Mouse (Mus musculus): Measurements from ENCODE around the gene Ak1. TPM values are rescaled to one million over a fixed set of nuclear protein-coding genes. Genes with fewer than 3 reads are reported as not detected.

The Ak1 gene
- polyA plus RNA-seq (2015; fragmentation: Nextera tagmentation; extraction: Ambion mirVana), result 107 and 108 TPM in 2 replicates

- 0 out of 2 replicates have a peak, but pooled peaks cover 3% of the 10 kb centered on the region for H3K9me3 ChIP-seq (replicated peaks; ENCODE audit: control insufficient read depth, low read length, poor library complexity, severe bottlenecking)
- H3K27me3 ChIP-seq (ENCODE audit: control insufficient read depth, insufficient read depth, low read depth, low read length), result no peaks in the 10 kb centered on the region
- H3K36me3 ChIP-seq (ENCODE audit: control insufficient read depth, insufficient read depth, low read length), result peaks cover 2% of the 10 kb centered on the region; the same call in 1 of the 2 replicates
- 40% methylated on average over 7 of the region's 7 CpGs for WGBS
- H3K4me2 ChIP-seq (ENCODE audit: low read length), result no peak within 1 kb of the TSS
- peaks cover 21% of the 10 kb centered on the region for H3K4me1 ChIP-seq (ENCODE audit: control insufficient read depth, insufficient read depth, low read length)
- H3K27ac ChIP-seq (ENCODE audit: low read length), result no peak within 1 kb of the TSS; the same call in 1 of the 2 replicates
- no peak for ATAC-seq
- no peak within 1 kb of the TSS for H3K4me3 ChIP-seq (ENCODE audit: low read depth, low read length)
- H3K9ac ChIP-seq (ENCODE audit: low read depth, low read length), result no peak within 1 kb of the TSS
Measured at GRCm38 (mm10) chr2:32621517-32621859, at the start of gene Ak1. Gene Ak1 (plus strand): TSS chr2:32621758.

GRCm38 (mm10) chr2:32572196-32572595, 49.4 kb upstream of the Ak1 start:
- H3K36me3 ChIP-seq (ENCODE audit: control insufficient read depth, insufficient read depth, low read length), result 0 out of 2 replicates have a peak, but pooled peaks cover 6% of the 10 kb centered on the region
- H3K4me1 ChIP-seq (ENCODE audit: control insufficient read depth, insufficient read depth, low read length), result peaks cover 20% of the 10 kb centered on the region
- no peak overlapping the region for H3K27ac ChIP-seq (ENCODE audit: low read length)
- 94% methylated on average over 11 of the region's 11 CpGs for WGBS
- no peaks in the 10 kb centered on the region for H3K9me3 ChIP-seq (replicated peaks; ENCODE audit: control insufficient read depth, low read length, poor library complexity, severe bottlenecking)
- H3K9ac ChIP-seq (ENCODE audit: low read depth, low read length), result no peak overlapping the region
- no peak overlapping the region for H3K4me3 ChIP-seq (ENCODE audit: low read depth, low read length)
- H3K4me2 ChIP-seq (ENCODE audit: low read length), result no peak overlapping the region
- no peak for ATAC-seq
- no peaks in the 10 kb centered on the region for H3K27me3 ChIP-seq (ENCODE audit: control insufficient read depth, insufficient read depth, low read depth, low read length)

- H3K27me3 ChIP-seq (ENCODE audit: control insufficient read depth, insufficient read depth, low read depth, low read length), result peaks cover 9% of the 10 kb centered on the region
- WGBS, result 83% methylated on average over 6 of the region's 6 CpGs
- no peaks in the 10 kb centered on the region for H3K9me3 ChIP-seq (replicated peaks; ENCODE audit: control insufficient read depth, low read length, poor library complexity, severe bottlenecking)
- H3K4me2 ChIP-seq (ENCODE audit: low read length), result peak within 1 kb of the TSS; percentile 97
- H3K36me3 ChIP-seq (ENCODE audit: control insufficient read depth, insufficient read depth, low read length), result no peaks in the 10 kb centered on the region
- peak within 1 kb of the TSS; percentile 49 for H3K4me3 ChIP-seq (ENCODE audit: low read depth, low read length)
- H3K9ac ChIP-seq (ENCODE audit: low read depth, low read length), result peak within 1 kb of the TSS; percentile 78
- peak within 1 kb of the TSS; percentile 40 for H3K27ac ChIP-seq (ENCODE audit: low read length)
- peaks cover 20% of the 10 kb centered on the region for H3K4me1 ChIP-seq (ENCODE audit: control insufficient read depth, insufficient read depth, low read length)
- ATAC-seq, result no peak
Measured at GRCm38 (mm10) chr2:32574497-32574896, 47.1 kb upstream of the Ak1 start, which contains the start of gene Pip5kl1. Gene Pip5kl1 (plus strand): TSS chr2:32574797.

- peak overlapping the region; percentile 49 for H3K4me3 ChIP-seq (ENCODE audit: low read depth, low read length)
- WGBS, result under 1% methylated on average over 26 of the region's 26 CpGs
- H3K36me3 ChIP-seq (ENCODE audit: control insufficient read depth, insufficient read depth, low read length), result no peaks in the 10 kb centered on the region
- peak overlapping the region; percentile 40 for H3K27ac ChIP-seq (ENCODE audit: low read length)
- peak; percentile 30; the same call in 1 of the 2 replicates for ATAC-seq
- H3K9ac ChIP-seq (ENCODE audit: low read depth, low read length), result peak overlapping the region; percentile 78
- H3K27me3 ChIP-seq (ENCODE audit: control insufficient read depth, insufficient read depth, low read depth, low read length), result peaks cover 9% of the 10 kb centered on the region
- H3K4me1 ChIP-seq (ENCODE audit: control insufficient read depth, insufficient read depth, low read length), result peaks cover 20% of the 10 kb centered on the region
- H3K4me2 ChIP-seq (ENCODE audit: low read length), result peak overlapping the region; percentile 97
- no peaks in the 10 kb centered on the region for H3K9me3 ChIP-seq (replicated peaks; ENCODE audit: control insufficient read depth, low read length, poor library complexity, severe bottlenecking)
Measured at GRCm38 (mm10) chr2:32574901-32575585, 46.5 kb upstream of the Ak1 start.

- peak within 1 kb of the TSS; percentile 97 for H3K4me2 ChIP-seq (ENCODE audit: low read length)
- H3K4me3 ChIP-seq (ENCODE audit: low read depth, low read length), result peak within 1 kb of the TSS; percentile 49
- H3K4me1 ChIP-seq (ENCODE audit: control insufficient read depth, insufficient read depth, low read length), result peaks cover 16% of the 10 kb centered on the region
- H3K27me3 ChIP-seq (ENCODE audit: control insufficient read depth, insufficient read depth, low read depth, low read length), result peaks cover 9% of the 10 kb centered on the region
- peak; percentile 83 for ATAC-seq
- peak within 1 kb of the TSS; percentile 78 for H3K9ac ChIP-seq (ENCODE audit: low read depth, low read length)
- H3K27ac ChIP-seq (ENCODE audit: low read length), result peak within 1 kb of the TSS; percentile 40
- no peaks in the 10 kb centered on the region for H3K36me3 ChIP-seq (ENCODE audit: control insufficient read depth, insufficient read depth, low read length)
- 4% methylated on average over 28 of the region's 28 CpGs for WGBS
- H3K9me3 ChIP-seq (replicated peaks; ENCODE audit: control insufficient read depth, low read length, poor library complexity, severe bottlenecking), result no peaks in the 10 kb centered on the region
Measured at GRCm38 (mm10) chr2:32575586-32576160, 45.9 kb upstream of the Ak1 start, which contains the start of gene 9430097D07Rik. Gene 9430097D07Rik (minus strand): TSS chr2:32575684.

- WGBS, result 86% methylated on average over 9 of the region's 9 CpGs
Measured at GRCm38 (mm10) chr2:32576532-32576931, 45.0 kb upstream of the Ak1 start.

GRCm38 (mm10) chr2:32578146-32579046, 43.2 kb upstream of the Ak1 start:
- H3K9me3 ChIP-seq (replicated peaks; ENCODE audit: control insufficient read depth, low read length, poor library complexity, severe bottlenecking), result no peaks in the 10 kb centered on the region
- 37% methylated on average over 26 of the region's 30 CpGs for WGBS
- no peaks in the 10 kb centered on the region for H3K36me3 ChIP-seq (ENCODE audit: control insufficient read depth, insufficient read depth, low read length)
- no peak overlapping the region for H3K27ac ChIP-seq (ENCODE audit: low read length)
- no peak overlapping the region for H3K9ac ChIP-seq (ENCODE audit: low read depth, low read length)
- H3K4me1 ChIP-seq (ENCODE audit: control insufficient read depth, insufficient read depth, low read length), result peaks cover 5% of the 10 kb centered on the region; the same call in 1 of the 2 replicates
- ATAC-seq, result no peak
- no peak overlapping the region for H3K4me3 ChIP-seq (ENCODE audit: low read depth, low read length)
- H3K4me2 ChIP-seq (ENCODE audit: low read length), result no peak overlapping the region
- peaks cover 9% of the 10 kb centered on the region for H3K27me3 ChIP-seq (ENCODE audit: control insufficient read depth, insufficient read depth, low read depth, low read length)

More at GRCm38 (mm10) chr2:32576532-32576931, 45.0 kb upstream of the Ak1 start:
- ATAC-seq, result no peak
- H3K9ac ChIP-seq (ENCODE audit: low read depth, low read length), result no peak overlapping the region
- no peaks in the 10 kb centered on the region for H3K9me3 ChIP-seq (replicated peaks; ENCODE audit: control insufficient read depth, low read length, poor library complexity, severe bottlenecking)
- H3K27ac ChIP-seq (ENCODE audit: low read length), result no peak overlapping the region
- no peak overlapping the region for H3K4me3 ChIP-seq (ENCODE audit: low read depth, low read length)
- H3K4me1 ChIP-seq (ENCODE audit: control insufficient read depth, insufficient read depth, low read length), result peaks cover 13% of the 10 kb centered on the region
- H3K4me2 ChIP-seq (ENCODE audit: low read length), result peak overlapping the region; percentile 97; the same call in 1 of the 2 replicates
- H3K36me3 ChIP-seq (ENCODE audit: control insufficient read depth, insufficient read depth, low read length), result no peaks in the 10 kb centered on the region
- H3K27me3 ChIP-seq (ENCODE audit: control insufficient read depth, insufficient read depth, low read depth, low read length), result peaks cover 9% of the 10 kb centered on the region

GRCm38 (mm10) chr2:32581450-32582095, 40.0 kb upstream of the Ak1 start:
- WGBS, result 29% methylated on average over 19 of the region's 19 CpGs
- Histone ChIP-seq H3K27ac (ENCODE audit: low read length) (no peak overlapping the region), H3K4me3 (ENCODE audit: low read depth, low read length) (peak overlapping the region; percentile 31; the same call in 1 of the 2 replicates), H3K4me2 (ENCODE audit: low read length) (peak overlapping the region; percentile 39), H3K4me1 (ENCODE audit: control insufficient read depth, insufficient read depth, low read length) (peaks cover 5% of the 10 kb centered on the region), H3K9ac (ENCODE audit: low read depth, low read length) (no peak overlapping the region), H3K36me3 (ENCODE audit: control insufficient read depth, insufficient read depth, low read length) (no peaks in the 10 kb centered on the region), H3K9me3 (replicated peaks; ENCODE audit: control insufficient read depth, low read length, poor library complexity, severe bottlenecking) (no peaks in the 10 kb centered on the region), H3K27me3 (ENCODE audit: control insufficient read depth, insufficient read depth, low read depth, low read length) (peaks cover 9% of the 10 kb centered on the region)
- ATAC-seq, result peak; percentile 65

All from midbrain, embryonic 16.5 days (tissue).